Mouse (Mus musculus): ENCODE results near the gene Sult1a1.

DNA sequence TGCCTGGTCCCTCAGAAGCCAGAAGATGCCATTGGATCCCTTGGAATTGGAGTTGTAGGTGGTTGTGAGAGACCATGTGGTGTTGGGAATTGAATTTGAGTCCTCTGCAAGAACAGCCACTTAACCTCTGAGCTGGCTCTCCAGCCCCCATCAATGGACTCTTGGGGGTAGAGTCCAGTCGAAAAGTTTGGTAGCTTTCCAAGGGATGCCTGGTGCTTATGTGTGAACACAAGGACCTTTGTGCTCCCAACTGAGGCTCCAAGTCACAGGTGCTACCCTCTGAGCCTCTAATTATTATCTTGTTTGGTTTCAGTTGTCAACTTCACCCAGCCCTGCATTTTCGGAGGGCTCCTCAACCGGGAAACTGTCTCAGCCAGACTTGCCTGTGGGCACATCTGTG lies 14.5 kb upstream of the Sult1a1 start:
- TF ChIP-seq CTCF (IDR thresholded peaks at IDR 0.05; ENCODE audit: borderline replicate concordance, insufficient read depth, low read length) (no peak), POLR2A (IDR thresholded peaks at IDR 0.05; ENCODE audit: low read depth, low read length) (no peak)
